Mouse (Mus musculus) neutrophil, adult 59 days (primary cell): ENCODE results near the gene Gvin1. TPM values are rescaled to one million over a fixed set of nuclear protein-coding genes. Genes with fewer than 3 reads are reported as not detected.

Experiments
- total RNA-seq, 2 experiments: library from RNA; stranded (reverse); gene quantifications; 1 replicate in 1 of 2; 2 replicates in 1 of 2; pipeline ENCODE4 v1.2.4; 2023

The Gvin1 gene
- total RNA-seq, result 10 to 100 TPM; 19.6 to 21.5 TPM

GRCm38 (mm10) chr7:106215177-106215576 is at the start of gene Gvin1:
Gvin1 (minus strand) TSS chr7:106215326.

